Mouse (Mus musculus) c-Kit-positive CD71-positive TER-119-negative erythroid progenitor cells, embryonic 14.5 days (primary cell): Measurements from ENCODE around the gene Mfsd1.

Experiments
- DNase-seq: peaks from one replicate; pipeline ENCODE4 v3.0.0-alpha.2; 2013; ENCODE audit warnings: low read depth

Mfsd1 gene

GRCm38 (mm10) chr3:67624629-67625028 lies 42.1 kb downstream of the Mfsd1 start:
- DNase-seq: no peak

GRCm38 (mm10) chr3:67643135-67643534 lies 60.6 kb downstream of the Mfsd1 start:
- DNase-seq: no peak

GRCm38 (mm10) chr3:67645640-67646466 lies 63.3 kb downstream of the Mfsd1 start:
- no peak for DNase-seq
